Mouse (Mus musculus) erythroblast, embryonic 14.5 days (primary cell): ENCODE data around the gene Ptgs2.

Experiments
- GATA1 ChIP-seq: IDR thresholded peaks from 2 replicates; pipeline ENCODE4 v1.6.1; 2012; ENCODE audit warnings: low read length, inconsistent platforms, mixed read lengths
- TAL1 ChIP-seq: IDR thresholded peaks from 3 replicates; pipeline ENCODE4 v1.6.1; 2012; ENCODE audit warnings: low read length, inconsistent platforms, mixed read lengths

- TF ChIP-seq GATA1 = no peak
- TF ChIP-seq TAL1 = no peak
Measured at GRCm38 (mm10) chr1:150090229-150090628, 9.6 kb upstream of the Ptgs2 start.
